Mouse (Mus musculus): Measurements from ENCODE around the gene Wdfy2. TPM values are rescaled to one million over a fixed set of nuclear protein-coding genes. Genes with fewer than 3 reads are reported as not detected.

Gene Wdfy2
- polyA plus RNA-seq, 1 experiment = 2.6 TPM

DNA sequence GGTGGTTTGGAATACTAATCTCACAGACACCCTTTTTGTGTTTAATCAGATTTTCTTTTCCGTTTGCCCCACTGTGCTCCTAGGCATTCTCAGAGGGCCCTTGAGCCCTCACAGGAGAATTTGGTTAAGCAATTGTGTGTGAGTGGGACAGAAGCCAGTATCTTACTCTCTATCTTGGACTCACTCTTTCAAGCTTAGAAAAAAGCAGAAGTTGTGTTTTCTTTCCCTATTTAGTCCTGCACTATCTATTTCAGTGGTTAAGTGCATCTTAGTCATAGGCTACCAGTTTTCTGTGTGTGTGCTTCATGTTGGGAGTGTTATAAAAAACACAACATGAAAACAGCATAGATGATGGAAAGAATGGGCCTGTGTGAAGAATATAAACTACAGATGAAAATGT, 142.3 kb downstream of the Wdfy2 start:
- H3K4me1 ChIP-seq (ENCODE audit: control insufficient read depth, insufficient read depth, insufficient read length, low read length) = no peaks in the 10 kb centered on the region
- H3K27ac ChIP-seq (ENCODE audit: insufficient read depth, low read depth, low read length) = no peak overlapping the region
- TF ChIP-seq POLR2A (IDR thresholded peaks at IDR 0.05; ENCODE audit: low read depth, low read length) = no peak
- TF ChIP-seq CTCF (IDR thresholded peaks at IDR 0.05; ENCODE audit: extremely low read depth, insufficient read length, insufficient replicate concordance, low read depth, low read length) = no peak
- 50% methylated on average over 1 of the region's 1 CpGs for WGBS
- no peaks in the 10 kb centered on the region for H3K36me3 ChIP-seq (ENCODE audit: control insufficient read depth, insufficient read depth, low read length)
- H3K27me3 ChIP-seq (ENCODE audit: control insufficient read depth, insufficient read depth, low read length) = no peaks in the 10 kb centered on the region; the same call in 1 of the 2 replicates
- H3K4me3 ChIP-seq (ENCODE audit: low read depth, low read length) = no peak overlapping the region

DNA sequence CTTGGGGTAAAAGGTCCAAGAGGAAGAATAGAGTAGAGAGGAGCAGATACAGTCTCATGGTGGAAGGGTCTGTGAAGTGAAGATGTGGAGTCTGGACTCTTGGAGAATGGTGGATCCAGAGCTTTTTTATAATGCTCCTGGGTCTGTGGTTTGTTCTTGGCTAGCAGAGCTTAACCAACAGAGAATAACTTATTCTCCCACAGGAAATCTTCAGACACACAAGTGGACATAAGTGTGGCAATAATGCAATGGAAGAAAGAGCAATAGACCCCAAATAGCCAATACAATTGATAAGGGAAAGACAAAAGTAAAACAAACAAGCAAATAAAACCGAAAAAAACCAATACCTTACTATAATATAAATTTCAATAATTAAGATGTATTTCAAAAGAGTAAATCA, 146.9 kb downstream of the Wdfy2 start, which contains the start of gene Defb48:
Gene Defb48, minus strand, starts transcription at position 101 of the 400 bp plus-strand sequence.
- no peak within 1 kb of the TSS for H3K27ac ChIP-seq (ENCODE audit: insufficient read depth, low read depth, low read length)
- TF ChIP-seq CTCF (IDR thresholded peaks at IDR 0.05; ENCODE audit: extremely low read depth, insufficient read length, insufficient replicate concordance, low read depth, low read length) (no peak), POLR2A (IDR thresholded peaks at IDR 0.05; ENCODE audit: low read depth, low read length) (no peak)
- WGBS = 51% methylated on average over 1 of the region's 1 CpGs
- no peaks in the 10 kb centered on the region for H3K36me3 ChIP-seq (ENCODE audit: control insufficient read depth, insufficient read depth, low read length)
- no peaks in the 10 kb centered on the region for H3K4me1 ChIP-seq (ENCODE audit: control insufficient read depth, insufficient read depth, insufficient read length, low read length)
- H3K27me3 ChIP-seq (ENCODE audit: control insufficient read depth, insufficient read depth, low read length) = no peaks in the 10 kb centered on the region
- no peak within 1 kb of the TSS for H3K4me3 ChIP-seq (ENCODE audit: low read depth, low read length)

DNA sequence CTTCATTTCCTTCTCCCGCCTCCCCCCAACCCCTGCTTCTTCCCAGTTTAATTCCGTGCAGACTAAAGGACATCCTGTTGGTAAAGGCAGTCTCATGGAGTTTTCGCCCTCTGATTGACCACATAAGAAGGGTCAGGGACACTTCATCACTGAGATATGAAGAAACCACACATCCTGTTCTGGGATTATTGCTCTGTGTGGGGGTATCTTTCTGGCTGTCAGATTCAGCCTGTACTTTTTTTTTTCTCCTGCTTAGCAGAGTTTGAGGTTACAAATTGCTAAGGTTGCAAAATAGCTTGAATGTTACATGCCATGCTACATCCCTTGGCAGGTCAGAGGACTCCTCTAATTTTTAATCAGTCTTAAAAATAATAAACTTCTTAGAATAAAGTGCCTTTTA, 153.8 kb downstream of the Wdfy2 start:
- Histone ChIP-seq H3K27me3 (ENCODE audit: control insufficient read depth, insufficient read depth, low read length) (no peaks in the 10 kb centered on the region), H3K27ac (ENCODE audit: insufficient read depth, low read depth, low read length) (no peak overlapping the region), H3K4me3 (ENCODE audit: low read depth, low read length) (no peak overlapping the region), H3K4me1 (ENCODE audit: control insufficient read depth, insufficient read depth, insufficient read length, low read length) (no peaks in the 10 kb centered on the region), H3K36me3 (ENCODE audit: control insufficient read depth, insufficient read depth, low read length) (no peaks in the 10 kb centered on the region)
- WGBS = 74% methylated on average over 3 of the region's 3 CpGs
- TF ChIP-seq POLR2A (IDR thresholded peaks at IDR 0.05; ENCODE audit: low read depth, low read length) = no peak
- no peak for TF ChIP-seq CTCF (IDR thresholded peaks at IDR 0.05; ENCODE audit: extremely low read depth, insufficient read length, insufficient replicate concordance, low read depth, low read length)

DNA sequence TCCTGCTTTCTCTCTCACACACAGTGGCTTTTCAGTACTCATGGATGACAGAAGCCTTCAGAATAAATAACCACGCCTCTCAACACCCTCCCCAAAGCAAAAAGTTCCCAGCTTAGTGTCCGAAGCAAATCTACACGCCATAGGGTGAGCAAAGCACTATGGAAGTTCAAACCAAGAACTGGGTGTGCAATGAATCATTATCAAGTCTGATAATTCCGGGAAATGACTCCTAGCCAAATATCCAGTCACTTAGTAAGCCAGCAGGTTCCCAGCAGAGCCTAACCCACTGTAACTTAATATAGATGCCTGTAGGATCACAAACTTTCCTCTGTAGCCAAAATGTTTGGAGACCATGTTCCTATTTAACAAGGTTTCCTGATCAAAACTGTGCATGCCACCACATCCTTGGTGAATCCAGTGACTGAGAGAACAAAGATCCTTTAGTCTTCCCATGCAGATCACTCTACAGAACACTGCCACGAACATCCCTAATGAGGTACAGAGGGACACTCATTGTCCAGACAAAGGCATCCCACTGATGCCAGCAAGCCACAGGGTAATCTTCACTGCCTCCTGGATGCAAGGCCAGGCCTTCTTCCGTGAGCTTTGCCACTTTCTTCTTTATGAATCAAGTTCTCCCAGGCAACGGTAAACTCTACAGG, 154.5 kb downstream of the Wdfy2 start:
- Histone ChIP-seq H3K4me1 (ENCODE audit: control insufficient read depth, insufficient read depth, insufficient read length, low read length) (no peaks in the 10 kb centered on the region), H3K27ac (ENCODE audit: insufficient read depth, low read depth, low read length) (no peak overlapping the region), H3K4me3 (ENCODE audit: low read depth, low read length) (no peak overlapping the region), H3K27me3 (ENCODE audit: control insufficient read depth, insufficient read depth, low read length) (no peaks in the 10 kb centered on the region), H3K36me3 (ENCODE audit: control insufficient read depth, insufficient read depth, low read length) (no peaks in the 10 kb centered on the region)
- 73% methylated on average over 7 of the region's 7 CpGs for WGBS
- no peak for TF ChIP-seq POLR2A (IDR thresholded peaks at IDR 0.05; ENCODE audit: low read depth, low read length)
- no peak for TF ChIP-seq CTCF (IDR thresholded peaks at IDR 0.05; ENCODE audit: extremely low read depth, insufficient read length, insufficient replicate concordance, low read depth, low read length)

DNA sequence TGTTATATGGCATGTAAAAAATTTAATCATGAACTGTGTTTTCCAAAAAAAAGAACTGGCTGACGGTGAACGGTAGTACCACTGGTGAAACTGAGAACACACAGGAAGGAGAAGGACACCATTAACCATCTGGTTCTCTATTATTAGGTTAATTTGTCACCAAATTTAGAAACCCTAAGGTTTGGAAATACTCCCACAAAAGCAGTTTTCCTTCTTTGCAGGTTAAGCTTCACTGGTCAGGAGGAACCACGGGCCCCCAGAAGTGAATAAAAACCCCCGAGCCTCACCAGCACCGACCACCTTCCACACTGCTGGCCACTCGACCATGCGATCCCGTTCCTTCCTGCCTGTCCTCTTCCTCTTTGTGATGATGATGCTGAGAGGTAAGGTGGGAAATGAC, 160.3 kb downstream of the Wdfy2 start, which contains the start of gene Defb47:
Gene Defb47, plus strand, starts transcription at position 301 of the 400 bp plus-strand sequence.
- Histone ChIP-seq H3K4me3 (ENCODE audit: low read depth, low read length) (no peak within 1 kb of the TSS), H3K27ac (ENCODE audit: insufficient read depth, low read depth, low read length) (no peak within 1 kb of the TSS), H3K27me3 (ENCODE audit: control insufficient read depth, insufficient read depth, low read length) (no peaks in the 10 kb centered on the region), H3K36me3 (ENCODE audit: control insufficient read depth, insufficient read depth, low read length) (no peaks in the 10 kb centered on the region), H3K4me1 (ENCODE audit: control insufficient read depth, insufficient read depth, insufficient read length, low read length) (no peaks in the 10 kb centered on the region)
- no peak for TF ChIP-seq CTCF (IDR thresholded peaks at IDR 0.05; ENCODE audit: extremely low read depth, insufficient read length, insufficient replicate concordance, low read depth, low read length)
- 77% methylated on average over 8 of the region's 8 CpGs for WGBS

DNA sequence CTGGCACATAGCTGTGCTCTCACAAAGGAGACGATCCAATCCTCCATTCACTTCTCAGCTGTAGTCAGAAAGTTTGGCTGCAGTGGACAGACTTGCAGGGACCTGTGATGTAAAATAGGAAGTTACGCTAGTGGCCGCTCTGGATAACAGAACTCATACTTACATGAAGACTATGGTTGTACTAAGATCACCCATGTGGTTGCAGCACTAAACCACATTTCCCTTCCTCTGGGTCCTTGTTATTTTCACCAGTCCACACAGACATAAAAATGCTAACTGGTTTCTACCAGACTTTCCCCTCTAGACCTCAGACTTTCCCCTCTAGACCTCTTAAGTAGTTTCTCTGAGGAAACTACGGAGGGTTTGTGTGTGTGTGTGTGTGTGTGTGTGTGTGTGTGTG, 161.5 kb downstream of the Wdfy2 start:
- no peak for TF ChIP-seq CTCF (IDR thresholded peaks at IDR 0.05; ENCODE audit: extremely low read depth, insufficient read length, insufficient replicate concordance, low read depth, low read length)
- no peak for TF ChIP-seq POLR2A (IDR thresholded peaks at IDR 0.05; ENCODE audit: low read depth, low read length)
- no peak overlapping the region for H3K27ac ChIP-seq (ENCODE audit: insufficient read depth, low read depth, low read length)
- no peaks in the 10 kb centered on the region for H3K4me1 ChIP-seq (ENCODE audit: control insufficient read depth, insufficient read depth, insufficient read length, low read length)
- no peaks in the 10 kb centered on the region for H3K36me3 ChIP-seq (ENCODE audit: control insufficient read depth, insufficient read depth, low read length)
- no peaks in the 10 kb centered on the region for H3K27me3 ChIP-seq (ENCODE audit: control insufficient read depth, insufficient read depth, low read length)
- no peak overlapping the region for H3K4me3 ChIP-seq (ENCODE audit: low read depth, low read length)
- 68% methylated on average over 4 of the region's 4 CpGs for WGBS

DNA sequence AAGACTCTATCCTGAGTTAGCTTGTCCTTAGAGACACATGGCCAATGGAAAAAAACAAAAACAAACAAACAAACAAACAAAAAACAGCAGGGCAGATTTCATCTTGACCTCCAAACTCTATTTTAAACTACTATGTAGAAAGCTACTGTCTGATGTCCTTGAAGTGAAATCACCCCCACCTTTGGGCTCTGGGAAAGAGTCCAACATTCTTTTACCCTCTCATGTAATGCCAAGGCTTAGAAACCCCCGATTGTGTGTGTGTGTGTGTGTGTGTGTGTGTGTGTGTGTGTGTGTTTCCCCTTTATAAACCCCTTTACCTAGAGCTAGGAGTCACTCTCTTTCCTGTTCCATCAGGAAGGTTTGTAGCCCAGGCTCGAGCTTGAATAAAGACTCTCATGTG, 165.1 kb downstream of the Wdfy2 start:
- H3K4me1 ChIP-seq (ENCODE audit: control insufficient read depth, insufficient read depth, insufficient read length, low read length) = no peaks in the 10 kb centered on the region
- no peaks in the 10 kb centered on the region for H3K27me3 ChIP-seq (ENCODE audit: control insufficient read depth, insufficient read depth, low read length)
- 59% methylated on average over 2 of the region's 2 CpGs for WGBS
- no peak overlapping the region for H3K27ac ChIP-seq (ENCODE audit: insufficient read depth, low read depth, low read length)
- no peaks in the 10 kb centered on the region for H3K36me3 ChIP-seq (ENCODE audit: control insufficient read depth, insufficient read depth, low read length)
- no peak overlapping the region for H3K4me3 ChIP-seq (ENCODE audit: low read depth, low read length)
- TF ChIP-seq POLR2A (IDR thresholded peaks at IDR 0.05; ENCODE audit: low read depth, low read length) (no peak), CTCF (IDR thresholded peaks at IDR 0.05; ENCODE audit: extremely low read depth, insufficient read length, insufficient replicate concordance, low read depth, low read length) (no peak)

Other genes with a start within 250 kb of the Wdfy2 start
- not detected in 2 replicates for gene Serpine3, start 174.0 kb upstream of the Wdfy2 start, polyA plus RNA-seq (2012; rRNA removed)
- gene Ints6, start 76.5 kb upstream of the Wdfy2 start, polyA plus RNA-seq (2012; rRNA removed) = 2.7 and 5.9 TPM in 2 replicates
- gene Defb48, start 146.8 kb downstream of the Wdfy2 start, polyA plus RNA-seq (2012; rRNA removed) = not detected in 2 replicates
- gene Defb47, start 160.4 kb downstream of the Wdfy2 start, polyA plus RNA-seq (2012; rRNA removed) = not detected in 2 replicates
- gene Defb43, start 174.1 kb downstream of the Wdfy2 start, polyA plus RNA-seq (2012; rRNA removed) = not detected in 2 replicates
- gene Defb42, start 209.3 kb downstream of the Wdfy2 start, polyA plus RNA-seq (2012; rRNA removed) = not detected in 2 replicates
- not detected in 2 replicates for gene Defb30, start 212.3 kb downstream of the Wdfy2 start, polyA plus RNA-seq (2012; rRNA removed)

Measured in small intestine, adult 2 months (tissue).